Mouse (Mus musculus): Measurements from ENCODE around the gene Fam57b.
"Not testable (repeated sequence)": the region's sequence is repeated elsewhere in the genome, so short reads cannot be mapped to it uniquely, and the experiment has no call there.

Fam57b gene

GRCm38 (mm10) chr7:126778147-126778546 is 19.3 kb upstream of the Fam57b start:
- DNase-seq (ENCODE audit: low read depth, low spot score) = no peak

- DNase-seq (ENCODE audit: low read depth, low spot score) = not testable (repeated sequence)
These were observed 18.4 kb upstream of the Fam57b start for GRCm38 (mm10) chr7:126779101-126779500.

DNA sequence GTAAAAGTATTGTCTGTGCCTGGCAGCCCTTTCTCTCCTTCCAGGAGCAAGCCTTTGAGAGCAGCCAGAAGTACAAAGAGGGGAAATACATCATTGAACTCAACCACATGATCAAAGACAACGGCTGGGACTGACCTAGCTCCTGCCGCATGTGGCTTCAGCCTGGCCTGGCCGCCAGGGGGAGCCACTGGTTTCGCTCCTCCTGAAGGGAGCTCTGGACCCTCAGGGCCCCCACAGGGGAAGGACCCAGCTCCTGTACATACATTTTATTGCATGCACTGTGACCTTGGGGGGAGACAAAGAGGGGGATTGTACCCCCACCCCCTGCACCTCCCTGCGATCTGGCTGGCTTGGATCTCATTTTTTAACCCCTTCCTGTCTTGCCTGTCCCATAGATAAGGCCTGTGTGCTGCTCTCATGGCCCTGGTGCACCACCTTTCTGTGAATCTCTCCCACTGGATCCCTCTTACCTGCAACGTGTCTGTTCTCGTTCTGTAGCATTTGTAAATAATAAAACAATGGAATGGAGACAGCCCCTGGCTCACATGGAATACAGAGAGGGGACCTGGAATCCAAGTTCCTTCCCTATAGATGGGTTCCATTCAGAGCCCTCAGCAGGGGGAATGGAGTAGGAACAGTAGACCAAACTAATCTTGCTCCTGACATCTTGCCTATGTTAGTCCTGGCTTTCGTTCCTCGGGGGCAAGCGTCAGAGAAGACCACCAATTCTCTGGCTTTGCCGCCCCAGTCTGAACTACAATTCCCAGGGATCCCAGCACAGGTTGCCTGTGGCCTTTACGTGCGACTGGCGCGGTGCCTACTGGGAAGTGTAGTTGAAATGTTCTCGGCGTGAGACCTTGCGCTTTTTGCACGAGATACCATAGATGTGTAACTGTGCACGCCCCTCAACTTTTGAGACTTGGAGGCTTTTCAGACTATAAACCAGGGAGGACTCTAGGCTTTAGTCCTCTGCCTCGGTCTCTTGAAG is 17.2 kb upstream of the Fam57b start:
- peak; percentile 85 for DNase-seq (ENCODE audit: low read depth, low spot score)

DNA sequence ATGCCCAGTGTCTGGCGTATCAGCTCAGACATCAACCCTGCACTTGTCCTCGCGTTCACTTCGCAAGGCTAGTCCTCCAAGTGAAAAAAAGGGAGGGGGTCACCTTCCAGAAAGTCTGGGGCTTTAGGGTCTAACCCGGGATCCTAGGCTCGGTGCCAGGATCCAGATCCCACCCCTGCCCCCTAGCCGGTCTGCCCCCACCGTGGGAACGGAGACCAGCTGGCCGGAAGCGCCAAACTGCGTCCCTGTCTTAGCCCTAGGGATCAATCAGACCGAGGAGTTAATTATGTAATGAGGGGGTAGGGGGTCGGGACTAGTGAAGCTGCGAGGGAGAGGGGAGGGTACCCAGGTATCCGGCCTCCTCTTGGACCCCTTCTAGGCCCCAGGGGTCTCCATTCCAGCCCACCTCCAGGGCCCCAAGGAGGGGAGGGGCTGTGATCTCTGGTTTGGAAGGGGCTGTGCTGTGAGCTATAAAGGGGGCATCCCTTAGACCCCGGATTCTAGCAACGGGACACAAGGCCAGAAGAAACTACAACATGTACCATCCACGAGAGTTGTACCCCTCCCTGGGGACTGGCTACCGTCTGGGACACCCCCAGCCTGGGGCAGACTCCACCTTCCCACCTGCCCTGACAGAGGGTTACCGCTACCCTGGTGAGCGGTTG is 16.4 kb upstream of the Fam57b start, which contains the start of gene Tbx6:
TSS of gene Tbx6 (plus strand) at position 513 of the 665 bp plus-strand sequence.
- no peak for DNase-seq (ENCODE audit: low read depth, low spot score)

- no peak for DNase-seq (ENCODE audit: low read depth, low spot score)
These were observed 15.7 kb upstream of the Fam57b start for GRCm38 (mm10) chr7:126781661-126782370.

GRCm38 (mm10) chr7:126782693-126783092 is 14.8 kb upstream of the Fam57b start:
- no peak for DNase-seq (ENCODE audit: low read depth, low spot score)

- DNase-seq (ENCODE audit: low read depth, low spot score) = no peak
These were observed 13.0 kb upstream of the Fam57b start for GRCm38 (mm10) chr7:126784469-126784868.

DNA sequence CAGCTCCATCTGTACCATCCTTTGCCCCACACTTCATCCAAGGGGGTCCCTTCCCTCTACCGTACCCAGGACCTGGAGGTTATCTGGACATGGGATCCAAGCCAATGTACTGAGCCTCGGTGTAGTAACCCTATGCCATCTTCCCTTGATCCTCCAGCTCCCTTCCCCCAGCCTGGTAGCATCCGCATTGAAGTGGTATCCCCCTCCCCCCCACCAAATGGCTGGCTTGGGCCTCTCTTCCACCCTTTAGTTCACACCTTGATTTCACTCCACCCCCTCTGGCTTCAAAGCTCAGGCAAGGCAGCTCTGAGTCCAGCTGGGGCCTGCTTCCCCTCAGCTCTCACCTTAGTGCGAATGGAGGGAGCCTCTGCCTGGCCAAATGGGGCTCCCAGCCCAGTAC is 12.4 kb upstream of the Fam57b start:
- no peak for DNase-seq (ENCODE audit: low read depth, low spot score)

DNA sequence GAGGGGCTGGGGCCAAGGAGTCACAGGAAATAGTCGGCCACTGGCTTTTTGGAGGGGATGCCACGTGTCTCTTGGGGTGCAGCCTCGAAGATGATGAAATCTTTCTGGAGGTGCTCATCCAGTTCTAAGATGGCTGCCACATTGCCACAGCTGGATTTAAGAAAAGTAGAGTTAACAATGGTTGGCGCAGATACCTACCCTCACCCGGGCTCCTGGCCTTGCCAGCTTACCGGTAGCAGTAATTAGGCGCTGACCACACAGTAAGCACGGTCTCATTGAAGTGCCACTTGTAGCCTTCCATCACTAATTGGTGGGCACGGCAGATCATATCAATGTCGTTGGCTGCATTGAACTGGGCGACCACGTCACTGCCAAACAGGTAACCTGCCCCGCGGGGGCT is 11.3 kb upstream of the Fam57b start:
- DNase-seq (ENCODE audit: low read depth, low spot score) = no peak

- DNase-seq (ENCODE audit: low read depth, low spot score) = no peak
These were observed 8.3 kb upstream of the Fam57b start for GRCm38 (mm10) chr7:126789141-126789540.

DNA sequence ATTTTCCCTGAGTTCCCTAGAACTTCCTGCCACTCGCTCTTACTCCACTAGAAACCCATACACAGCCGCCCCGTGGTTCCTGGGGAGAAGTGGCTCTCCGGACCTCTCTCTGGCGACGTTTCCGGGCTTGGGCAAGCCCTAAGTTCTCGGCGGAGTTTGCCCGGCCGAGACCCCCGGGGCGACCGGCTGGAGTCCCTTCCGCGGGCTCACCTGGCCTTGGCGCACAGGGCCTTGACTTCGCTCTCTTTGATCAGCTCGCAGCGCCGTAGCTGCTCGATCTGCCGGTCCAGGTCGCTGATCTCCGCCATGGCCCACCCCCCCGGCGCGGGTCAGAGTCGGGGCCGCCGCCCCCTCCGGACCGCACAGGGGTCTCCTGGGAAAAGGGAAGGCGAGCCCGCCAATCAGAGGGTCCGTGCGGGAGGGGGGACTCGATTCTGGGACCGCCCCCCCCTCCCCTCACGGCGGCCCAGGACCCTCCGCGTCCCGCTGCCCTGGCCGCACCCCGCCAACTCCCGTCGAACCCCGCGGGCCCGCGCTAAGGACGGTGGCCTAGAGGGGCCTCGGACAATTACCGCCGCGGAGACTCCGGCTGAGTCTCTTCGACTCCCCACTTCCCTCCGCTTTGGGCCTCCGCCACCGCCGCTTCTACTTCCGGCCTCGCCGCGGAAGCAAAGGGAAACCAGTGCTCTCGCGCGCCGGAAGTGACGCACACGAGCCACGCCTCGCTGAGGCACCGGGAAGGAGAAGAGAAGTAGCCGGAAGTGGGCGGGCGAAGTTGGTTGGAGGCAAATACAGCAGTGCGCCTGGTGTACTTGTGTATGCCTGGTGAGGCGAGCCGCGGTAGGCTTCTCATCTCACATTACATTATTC is 5.4 kb upstream of the Fam57b start, which contains the start of gene Ppp4c:
TSS of gene Ppp4c (minus strand) at position 646 of the 870 bp plus-strand sequence.
- peak; percentile 98 for DNase-seq (ENCODE audit: low read depth, low spot score)

DNA sequence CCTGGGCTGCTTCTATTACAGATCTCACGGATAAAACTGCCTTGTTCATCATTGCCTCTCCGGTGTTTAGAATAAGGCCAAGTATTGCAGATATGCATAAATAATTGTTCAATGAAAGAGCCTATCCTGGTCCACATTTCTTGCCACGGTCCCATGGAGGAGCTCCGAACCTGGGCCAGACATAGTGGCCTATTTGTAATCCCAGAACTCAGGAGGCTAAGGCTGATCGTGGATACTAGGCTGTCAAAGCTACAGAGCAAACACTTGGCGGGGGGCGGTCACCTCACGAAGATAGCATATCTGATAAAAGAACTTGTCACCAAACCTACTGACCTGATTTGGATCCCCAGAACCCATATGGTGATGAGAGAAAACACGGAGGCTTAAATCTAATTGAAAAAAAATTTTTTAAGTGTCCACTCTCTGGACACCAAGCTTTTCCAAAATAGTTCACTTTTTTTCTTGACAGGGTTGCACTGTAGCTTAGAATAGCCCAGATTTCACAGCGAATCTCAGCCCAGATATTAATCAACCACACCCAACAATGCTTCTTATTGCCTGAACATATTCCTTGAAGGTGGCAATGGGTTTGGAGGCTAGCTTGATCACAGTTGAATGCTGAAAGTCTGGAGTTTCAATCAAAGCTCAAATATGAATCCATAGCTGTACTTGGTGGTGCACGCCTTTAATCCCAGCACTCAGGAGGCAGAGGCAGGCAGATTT is 4.6 kb upstream of the Fam57b start:
- DNase-seq (ENCODE audit: low read depth, low spot score) = no peak

- DNase-seq (ENCODE audit: low read depth, low spot score) = no peak
These were observed 3.8 kb upstream of the Fam57b start for GRCm38 (mm10) chr7:126793456-126794270.

- DNase-seq (ENCODE audit: low read depth, low spot score) = peak; percentile 70
These were observed 3.2 kb upstream of the Fam57b start for GRCm38 (mm10) chr7:126794271-126794605.

DNA sequence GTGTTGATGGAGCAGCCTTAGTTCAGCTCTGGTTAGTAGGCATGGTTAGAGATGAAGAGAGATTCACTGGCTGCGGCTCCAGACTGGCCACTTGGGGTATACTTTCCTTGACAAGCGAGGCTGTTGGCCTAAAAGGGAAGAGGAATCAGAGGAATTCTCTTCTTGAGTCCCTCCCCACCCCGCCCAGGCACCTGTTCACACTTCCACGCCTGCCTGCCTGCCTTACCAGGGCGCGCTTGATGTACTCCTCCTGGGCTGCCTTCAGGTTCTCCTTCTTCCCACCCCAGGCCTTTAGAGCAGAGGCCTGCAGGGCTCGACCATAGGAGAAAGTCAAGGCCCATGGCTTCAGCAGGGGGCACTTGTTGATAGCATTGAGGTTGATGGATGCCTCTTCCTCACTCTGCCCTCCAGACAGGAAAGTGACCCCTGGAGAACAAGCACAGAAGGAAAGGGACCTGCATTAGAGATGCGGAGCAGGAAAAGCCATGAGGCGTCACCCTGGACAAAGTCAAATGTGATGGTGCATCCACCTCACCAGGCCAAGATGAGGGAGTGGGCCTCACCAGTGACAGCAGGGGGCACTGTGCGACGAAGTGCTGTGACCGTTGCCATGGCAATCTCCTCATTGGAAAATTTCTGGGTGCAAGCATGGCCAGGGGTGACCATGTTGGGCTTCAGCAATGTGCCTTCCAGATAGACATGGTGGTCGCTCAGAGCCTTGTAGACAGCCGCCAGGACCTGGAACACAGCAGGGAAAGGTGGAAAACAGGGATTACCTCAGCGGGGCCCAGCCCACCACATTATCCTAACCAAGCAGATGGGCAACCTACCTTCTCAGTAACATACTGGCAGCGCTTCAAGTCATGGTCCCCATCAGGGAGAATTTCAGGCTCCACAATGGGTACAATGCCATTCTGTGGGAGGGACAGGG is 1.8 kb upstream of the Fam57b start:
- no peak for DNase-seq (ENCODE audit: low read depth, low spot score)

DNA sequence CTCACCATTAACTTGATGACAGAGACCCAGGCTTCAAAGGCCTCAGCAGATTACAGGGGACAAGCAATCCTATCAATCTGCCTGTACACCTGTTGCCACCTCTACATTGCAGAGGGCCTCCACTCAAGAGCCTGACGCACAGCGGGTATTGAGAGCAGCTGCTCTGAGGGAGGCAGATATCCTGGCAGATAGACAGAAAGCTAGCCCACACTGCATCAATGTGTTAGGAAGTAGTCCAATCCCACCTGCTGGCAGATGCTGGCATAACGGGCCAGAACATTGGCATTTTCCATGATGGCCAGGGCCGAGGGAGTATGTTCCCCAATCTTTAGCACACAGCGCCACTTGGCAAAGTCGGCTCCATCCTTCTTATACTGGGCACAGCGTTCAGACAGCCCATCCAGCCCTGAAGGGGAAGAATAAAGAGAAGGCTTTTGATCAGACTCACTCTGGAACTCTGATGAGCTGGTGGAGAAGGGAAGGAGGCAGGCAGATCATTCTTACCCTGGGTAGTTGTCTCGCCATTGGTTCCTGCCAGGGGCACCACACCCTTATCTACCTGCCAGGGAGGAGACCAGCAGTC is 1.0 kb upstream of the Fam57b start:
- peak; percentile 54 for DNase-seq (ENCODE audit: low read depth, low spot score)

- DNase-seq (ENCODE audit: low read depth, low spot score) = peak; percentile 76
These were observed 920 bp downstream of the Fam57b start for GRCm38 (mm10) chr7:126798127-126799049.

Measured in CD4-positive helper T cell, adult 2 months (primary cell).